Mouse (Mus musculus) 3134 (cell line): ENCODE measurements around the gene Nop53.
A peak's percentile ranks its signal among the peaks of the same experiment; 100 is the strongest.

Experiments
- DNase-seq: peaks from one replicate; pipeline ENCODE4 v3.0.0-alpha.2; 2011; ENCODE audit warnings: low spot score; ENCODE audit not compliant: insufficient read length; ENCODE audit errors: extremely low read depth

Gene Nop53

GRCm38 (mm10) chr7:15945721-15946536 is at the start of gene Nop53:
TSS of gene Nop53 (minus strand) at chr7:15946074.
- DNase-seq: peak; percentile 94

- no peak for DNase-seq
Observed at GRCm38 (mm10) chr7:15993789-15994188, 47.9 kb upstream of the Nop53 start.

GRCm38 (mm10) chr7:15993152-15993551 is 47.3 kb upstream of the Nop53 start:
- no peak for DNase-seq

- no peak for DNase-seq
Observed at GRCm38 (mm10) chr7:15991764-15992163, 45.9 kb upstream of the Nop53 start.

GRCm38 (mm10) chr7:15987661-15988356 is 41.9 kb upstream of the Nop53 start:
- no peak for DNase-seq

- no peak for DNase-seq
Observed at GRCm38 (mm10) chr7:15982729-15983407, 37.0 kb upstream of the Nop53 start.

- DNase-seq: no peak
Observed at GRCm38 (mm10) chr7:15981538-15981937, 35.7 kb upstream of the Nop53 start.

GRCm38 (mm10) chr7:15980246-15980645 is 34.4 kb upstream of the Nop53 start:
- no peak for DNase-seq

GRCm38 (mm10) chr7:15975904-15976303 is 30.0 kb upstream of the Nop53 start:
- no peak for DNase-seq

- no peak for DNase-seq
Observed at GRCm38 (mm10) chr7:15975451-15975850, 29.6 kb upstream of the Nop53 start.

GRCm38 (mm10) chr7:15974712-15975111 is 28.8 kb upstream of the Nop53 start:
- no peak for DNase-seq

- no peak for DNase-seq
Observed at GRCm38 (mm10) chr7:15972247-15972646, 26.4 kb upstream of the Nop53 start.

- DNase-seq: no peak
Observed at GRCm38 (mm10) chr7:15969674-15970073, 23.8 kb upstream of the Nop53 start.

GRCm38 (mm10) chr7:15968322-15968721 is 22.4 kb upstream of the Nop53 start:
- no peak for DNase-seq

- DNase-seq: peak; percentile 87
Observed at GRCm38 (mm10) chr7:15967312-15967711, 21.4 kb upstream of the Nop53 start, which contains the start of gene Ehd2. TSS of gene Ehd2 (minus strand) at chr7:15967567.

- DNase-seq: no peak
Observed at GRCm38 (mm10) chr7:15966489-15966888, 20.6 kb upstream of the Nop53 start.

- DNase-seq: no peak
Observed at GRCm38 (mm10) chr7:15963798-15964652, 18.2 kb upstream of the Nop53 start.

- DNase-seq: peak; percentile 94
Observed at GRCm38 (mm10) chr7:15962311-15963288, 16.7 kb upstream of the Nop53 start.

GRCm38 (mm10) chr7:15961798-15962197 is 15.9 kb upstream of the Nop53 start:
- DNase-seq: no peak
